Mouse (Mus musculus): Measurements from ENCODE around the gene Tnfrsf14. TPM values are rescaled to one million over a fixed set of nuclear protein-coding genes. Genes with fewer than 3 reads are reported as not detected.

Tnfrsf14 gene
- polyA plus RNA-seq, 1 experiment from 2014 or later, result 4.4 TPM

- no peak overlapping the region for H3K9ac ChIP-seq (ENCODE audit: low read depth, low read length)
- H3K4me2 ChIP-seq, result no peak overlapping the region
- H3K4me3 ChIP-seq (ENCODE audit: low read depth, low read length), result no peak overlapping the region
- H3K9me3 ChIP-seq (replicated peaks; ENCODE audit: control insufficient read depth, low read length), result no peaks in the 10 kb centered on the region
- H3K27ac ChIP-seq (ENCODE audit: low read depth, low read length), result no peak overlapping the region
- WGBS (ENCODE audit: insufficient replicate concordance), result 45% methylated on average over 13 of the region's 13 CpGs
- peaks cover 4% of the 10 kb centered on the region; the same call in 1 of the 2 replicates for H3K4me1 ChIP-seq (ENCODE audit: control insufficient read depth, insufficient read depth, low read length)
- H3K36me3 ChIP-seq (ENCODE audit: control insufficient read depth, insufficient read depth, low read length), result no peaks in the 10 kb centered on the region
- no peak for ATAC-seq (replicated peaks; ENCODE audit: insufficient number of reproducible peaks, low FRiP score, low TSS enrichment)
- H3K27me3 ChIP-seq (ENCODE audit: control insufficient read depth, insufficient read depth, low read length), result no peaks in the 10 kb centered on the region
Measured at GRCm38 (mm10) chr4:154933306-154933907, 5.0 kb upstream of the Tnfrsf14 start.

GRCm38 (mm10) chr4:154929088-154929660 is 811 bp upstream of the Tnfrsf14 start:
- H3K4me3 ChIP-seq (ENCODE audit: low read depth, low read length), result no peak overlapping the region; the same call in 1 of the 2 replicates
- peak overlapping the region; percentile 57 for H3K4me2 ChIP-seq
- 75% methylated on average over 12 of the region's 12 CpGs for WGBS (ENCODE audit: insufficient replicate concordance)
- peak; percentile 83 for ATAC-seq (replicated peaks; ENCODE audit: insufficient number of reproducible peaks, low FRiP score, low TSS enrichment)
- no peaks in the 10 kb centered on the region for H3K9me3 ChIP-seq (replicated peaks; ENCODE audit: control insufficient read depth, low read length)
- no peaks in the 10 kb centered on the region for H3K27me3 ChIP-seq (ENCODE audit: control insufficient read depth, insufficient read depth, low read length)
- peak overlapping the region; percentile 46; the same call in 1 of the 2 replicates for H3K9ac ChIP-seq (ENCODE audit: low read depth, low read length)
- H3K27ac ChIP-seq (ENCODE audit: low read depth, low read length), result peak overlapping the region; percentile 60
- H3K36me3 ChIP-seq (ENCODE audit: control insufficient read depth, insufficient read depth, low read length), result no peaks in the 10 kb centered on the region
- peaks cover 13% of the 10 kb centered on the region for H3K4me1 ChIP-seq (ENCODE audit: control insufficient read depth, insufficient read depth, low read length)

- WGBS (ENCODE audit: insufficient replicate concordance), result 47% methylated on average over 5 of the region's 5 CpGs
- peak overlapping the region; percentile 38 for H3K4me3 ChIP-seq (ENCODE audit: low read depth, low read length)
- peak; percentile 50 for ATAC-seq (replicated peaks; ENCODE audit: insufficient number of reproducible peaks, low FRiP score, low TSS enrichment)
Measured at GRCm38 (mm10) chr4:154927899-154928337, 445 bp downstream of the Tnfrsf14 start.

GRCm38 (mm10) chr4:154926969-154927898 is 1.1 kb downstream of the Tnfrsf14 start:
- no peaks in the 10 kb centered on the region for H3K36me3 ChIP-seq (ENCODE audit: control insufficient read depth, insufficient read depth, low read length)
- H3K4me1 ChIP-seq (ENCODE audit: control insufficient read depth, insufficient read depth, low read length), result peaks cover 13% of the 10 kb centered on the region
- peak overlapping the region; percentile 85 for H3K27ac ChIP-seq (ENCODE audit: low read depth, low read length)
- H3K27me3 ChIP-seq (ENCODE audit: control insufficient read depth, insufficient read depth, low read length), result no peaks in the 10 kb centered on the region
- H3K4me3 ChIP-seq (ENCODE audit: low read depth, low read length), result peak overlapping the region; percentile 38
- ATAC-seq (replicated peaks; ENCODE audit: insufficient number of reproducible peaks, low FRiP score, low TSS enrichment), result peak; percentile 36; the same call in 1 of the 2 replicates
- H3K9ac ChIP-seq (ENCODE audit: low read depth, low read length), result peak overlapping the region; percentile 65
- WGBS (ENCODE audit: insufficient replicate concordance), result 50% methylated on average over 9 of the region's 9 CpGs
- H3K4me2 ChIP-seq, result peak overlapping the region; percentile 57
- no peaks in the 10 kb centered on the region for H3K9me3 ChIP-seq (replicated peaks; ENCODE audit: control insufficient read depth, low read length)

More at GRCm38 (mm10) chr4:154927899-154928337, 445 bp downstream of the Tnfrsf14 start:
- H3K4me2 ChIP-seq, result peak overlapping the region; percentile 57
- H3K27ac ChIP-seq (ENCODE audit: low read depth, low read length), result peak overlapping the region; percentile 85
- peak overlapping the region; percentile 65 for H3K9ac ChIP-seq (ENCODE audit: low read depth, low read length)
- H3K9me3 ChIP-seq (replicated peaks; ENCODE audit: control insufficient read depth, low read length), result no peaks in the 10 kb centered on the region
- H3K4me1 ChIP-seq (ENCODE audit: control insufficient read depth, insufficient read depth, low read length), result peaks cover 13% of the 10 kb centered on the region
- no peaks in the 10 kb centered on the region for H3K27me3 ChIP-seq (ENCODE audit: control insufficient read depth, insufficient read depth, low read length)
- no peaks in the 10 kb centered on the region for H3K36me3 ChIP-seq (ENCODE audit: control insufficient read depth, insufficient read depth, low read length)

GRCm38 (mm10) chr4:154925413-154925812 is 3.0 kb downstream of the Tnfrsf14 start:
- no peak overlapping the region for H3K4me3 ChIP-seq (ENCODE audit: low read depth, low read length)
- H3K27me3 ChIP-seq (ENCODE audit: control insufficient read depth, insufficient read depth, low read length), result no peaks in the 10 kb centered on the region
- H3K4me2 ChIP-seq, result no peak overlapping the region
- no peak for ATAC-seq (replicated peaks; ENCODE audit: insufficient number of reproducible peaks, low FRiP score, low TSS enrichment)
- no peak overlapping the region for H3K9ac ChIP-seq (ENCODE audit: low read depth, low read length)
- H3K36me3 ChIP-seq (ENCODE audit: control insufficient read depth, insufficient read depth, low read length), result no peaks in the 10 kb centered on the region
- H3K4me1 ChIP-seq (ENCODE audit: control insufficient read depth, insufficient read depth, low read length), result peaks cover 13% of the 10 kb centered on the region
- no peak overlapping the region for H3K27ac ChIP-seq (ENCODE audit: low read depth, low read length)
- H3K9me3 ChIP-seq (replicated peaks; ENCODE audit: control insufficient read depth, low read length), result no peaks in the 10 kb centered on the region
- WGBS (ENCODE audit: insufficient replicate concordance), result 52% methylated on average over 4 of the region's 4 CpGs

GRCm38 (mm10) chr4:154922931-154923330 is 5.4 kb downstream of the Tnfrsf14 start:
- 70% methylated on average over 5 of the region's 5 CpGs for WGBS (ENCODE audit: insufficient replicate concordance)
- no peak overlapping the region for H3K4me2 ChIP-seq
- H3K4me1 ChIP-seq (ENCODE audit: control insufficient read depth, insufficient read depth, low read length), result peaks cover 7% of the 10 kb centered on the region
- H3K27ac ChIP-seq (ENCODE audit: low read depth, low read length), result no peak overlapping the region
- no peaks in the 10 kb centered on the region for H3K9me3 ChIP-seq (replicated peaks; ENCODE audit: control insufficient read depth, low read length)
- H3K36me3 ChIP-seq (ENCODE audit: control insufficient read depth, insufficient read depth, low read length), result no peaks in the 10 kb centered on the region
- H3K9ac ChIP-seq (ENCODE audit: low read depth, low read length), result no peak overlapping the region
- H3K4me3 ChIP-seq (ENCODE audit: low read depth, low read length), result no peak overlapping the region
- no peaks in the 10 kb centered on the region for H3K27me3 ChIP-seq (ENCODE audit: control insufficient read depth, insufficient read depth, low read length)
- ATAC-seq (replicated peaks; ENCODE audit: insufficient number of reproducible peaks, low FRiP score, low TSS enrichment), result no peak

GRCm38 (mm10) chr4:154922291-154922690 is 6.1 kb downstream of the Tnfrsf14 start:
- WGBS (ENCODE audit: insufficient replicate concordance), result 79% methylated on average over 4 of the region's 4 CpGs
- Histone ChIP-seq H3K4me2 (no peak overlapping the region), H3K4me3 (ENCODE audit: low read depth, low read length) (no peak overlapping the region)

GRCm38 (mm10) chr4:154916662-154917061 is 11.7 kb downstream of the Tnfrsf14 start:
- H3K4me1 ChIP-seq (ENCODE audit: control insufficient read depth, insufficient read depth, low read length), result no peaks in the 10 kb centered on the region
- no peak overlapping the region for H3K4me2 ChIP-seq
- H3K9ac ChIP-seq (ENCODE audit: low read depth, low read length), result no peak overlapping the region
- H3K4me3 ChIP-seq (ENCODE audit: low read depth, low read length), result no peak overlapping the region
- no peaks in the 10 kb centered on the region for H3K36me3 ChIP-seq (ENCODE audit: control insufficient read depth, insufficient read depth, low read length)
- H3K9me3 ChIP-seq (replicated peaks; ENCODE audit: control insufficient read depth, low read length), result no peaks in the 10 kb centered on the region
- 73% methylated on average over 4 of the region's 4 CpGs for WGBS (ENCODE audit: insufficient replicate concordance)
- no peaks in the 10 kb centered on the region for H3K27me3 ChIP-seq (ENCODE audit: control insufficient read depth, insufficient read depth, low read length)
- no peak overlapping the region for H3K27ac ChIP-seq (ENCODE audit: low read depth, low read length)
- ATAC-seq (replicated peaks; ENCODE audit: insufficient number of reproducible peaks, low FRiP score, low TSS enrichment), result no peak

More at GRCm38 (mm10) chr4:154922291-154922690, 6.1 kb downstream of the Tnfrsf14 start:
- Histone ChIP-seq H3K27ac (ENCODE audit: low read depth, low read length) (no peak overlapping the region), H3K9ac (ENCODE audit: low read depth, low read length) (no peak overlapping the region), H3K4me1 (ENCODE audit: control insufficient read depth, insufficient read depth, low read length) (peaks cover 1% of the 10 kb centered on the region), H3K9me3 (replicated peaks; ENCODE audit: control insufficient read depth, low read length) (no peaks in the 10 kb centered on the region), H3K36me3 (ENCODE audit: control insufficient read depth, insufficient read depth, low read length) (no peaks in the 10 kb centered on the region), H3K27me3 (ENCODE audit: control insufficient read depth, insufficient read depth, low read length) (no peaks in the 10 kb centered on the region)
- ATAC-seq (replicated peaks; ENCODE audit: insufficient number of reproducible peaks, low FRiP score, low TSS enrichment), result no peak

Measured in heart, embryonic 11.5 days (tissue).